Mouse (Mus musculus) retina, embryonic 14.5 days (tissue): ENCODE data around the gene Klhl3.
A peak's percentile ranks its signal among the peaks of the same experiment; 100 is the strongest.

Source experiments
- DNase-seq: peaks from one replicate; pipeline ENCODE4 v3.0.0-alpha.2; 2015; ENCODE audit warnings: low spot score

Gene Klhl3

GRCm38 (mm10) chr13:58066496-58067389, 46.6 kb downstream of the Klhl3 start:
- peak; percentile 54 for DNase-seq

DNA sequence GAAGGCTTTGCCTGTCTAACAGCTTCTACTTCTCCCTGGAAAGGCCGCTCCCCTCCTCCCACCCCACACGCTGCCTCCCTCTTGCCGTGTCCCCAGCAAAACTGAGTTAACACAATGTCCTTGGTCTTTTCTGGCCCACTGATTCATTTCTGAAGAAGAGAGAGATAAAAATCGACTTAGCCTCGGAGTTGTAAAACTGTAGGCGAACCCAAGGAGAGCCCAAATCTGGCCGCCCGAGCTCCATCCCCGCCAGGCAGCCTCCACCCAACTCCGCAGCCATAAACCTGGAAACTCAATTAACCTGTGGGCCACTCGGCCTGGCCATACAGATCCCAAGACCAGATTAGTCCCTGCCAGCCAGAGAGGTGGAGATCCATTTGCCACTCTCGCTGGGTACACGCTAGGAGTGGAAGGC, 47.3 kb downstream of the Klhl3 start:
- DNase-seq, result no peak

DNA sequence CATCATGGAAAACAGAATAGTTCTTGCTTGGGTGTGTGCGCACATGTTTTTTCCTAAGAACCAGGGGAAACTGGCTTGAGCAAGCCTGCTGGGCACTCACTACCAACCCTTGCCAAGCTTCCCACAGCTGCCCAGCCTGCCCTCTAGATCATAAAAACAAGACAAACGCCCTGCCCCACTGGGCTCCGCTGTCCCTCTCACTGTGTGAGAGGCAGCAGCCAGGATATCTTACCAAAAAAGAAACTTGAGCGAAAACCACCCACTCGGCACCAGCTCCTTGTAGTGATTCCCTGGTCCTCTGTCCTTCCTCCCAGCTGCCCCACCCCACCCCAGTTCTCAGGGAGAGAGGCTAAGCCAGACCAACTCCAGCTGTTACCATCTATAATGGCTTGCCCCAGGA, 48.1 kb downstream of the Klhl3 start:
- DNase-seq, result no peak

GRCm38 (mm10) chr13:58057953-58058870, 55.2 kb downstream of the Klhl3 start:
- DNase-seq, result peak; percentile 68

DNA sequence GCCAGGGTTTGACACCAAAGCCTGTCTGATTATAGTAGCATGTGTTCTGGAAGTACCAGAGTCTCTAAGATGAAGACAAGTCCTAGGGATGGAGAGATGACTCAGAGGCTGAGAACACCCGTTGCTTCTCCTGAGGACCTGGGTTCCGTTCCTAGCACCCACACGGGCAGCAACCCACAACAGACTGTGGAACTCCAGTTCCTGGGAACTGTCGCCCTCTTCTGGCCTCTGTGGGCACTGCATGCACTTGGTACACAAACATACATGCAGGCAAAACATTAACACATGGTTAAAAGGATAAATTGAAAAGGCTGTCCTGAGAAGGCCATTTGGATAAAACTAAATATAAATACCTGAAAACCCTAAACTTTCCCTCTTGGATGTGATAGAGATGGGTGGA, 56.8 kb downstream of the Klhl3 start:
- no peak for DNase-seq

DNA sequence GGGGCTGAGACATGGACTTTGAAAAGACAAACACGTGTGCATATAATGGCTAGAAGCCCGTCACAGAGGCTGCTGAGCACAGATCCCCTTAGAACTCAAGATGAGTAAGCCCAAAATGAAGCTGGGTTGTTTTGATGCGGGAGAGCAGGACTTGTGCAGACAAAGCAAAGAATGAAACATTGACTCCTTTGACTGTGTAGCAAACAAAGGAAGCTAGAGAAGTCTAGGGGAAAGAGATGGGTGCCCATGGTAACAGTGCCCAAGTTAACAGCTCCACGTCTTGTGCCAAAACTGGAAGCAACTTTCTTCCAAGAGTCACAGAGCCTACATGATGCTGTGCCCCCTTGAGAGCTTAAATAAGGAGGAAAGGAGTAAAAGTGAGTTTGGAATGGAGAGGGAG, 59.8 kb downstream of the Klhl3 start:
- no peak for DNase-seq

DNA sequence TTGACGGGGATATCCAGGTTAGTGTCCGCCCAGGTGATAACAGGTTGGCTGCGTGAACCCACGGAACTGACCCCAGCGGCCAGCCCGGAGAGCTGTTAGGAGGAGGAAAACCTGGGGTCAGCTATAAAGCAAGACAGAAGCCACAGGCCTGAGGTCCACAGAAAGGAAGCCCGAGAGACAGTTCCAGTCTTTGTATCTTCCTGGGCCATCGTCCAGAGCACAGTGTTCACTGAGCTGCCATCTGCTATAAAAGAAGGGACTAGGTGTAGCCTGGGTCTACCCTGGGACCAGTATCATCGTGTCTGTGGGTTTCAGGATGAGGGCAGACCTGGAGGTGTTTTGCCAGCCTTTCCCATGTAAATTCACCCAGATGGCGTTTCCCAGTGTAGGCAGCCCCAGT, 61.7 kb downstream of the Klhl3 start:
- DNase-seq, result no peak

GRCm38 (mm10) chr13:58051251-58051650, 62.1 kb downstream of the Klhl3 start:
- no peak for DNase-seq

- no peak for DNase-seq
These were observed 64.3 kb downstream of the Klhl3 start for GRCm38 (mm10) chr13:58049121-58049520.

GRCm38 (mm10) chr13:58048076-58048475, 65.3 kb downstream of the Klhl3 start:
- DNase-seq, result no peak

- no peak for DNase-seq
These were observed 67.2 kb downstream of the Klhl3 start for GRCm38 (mm10) chr13:58046178-58046577.

- DNase-seq, result no peak
These were observed 68.1 kb downstream of the Klhl3 start for GRCm38 (mm10) chr13:58045278-58045677.

- no peak for DNase-seq
These were observed 70.1 kb downstream of the Klhl3 start for GRCm38 (mm10) chr13:58043278-58043677.

DNA sequence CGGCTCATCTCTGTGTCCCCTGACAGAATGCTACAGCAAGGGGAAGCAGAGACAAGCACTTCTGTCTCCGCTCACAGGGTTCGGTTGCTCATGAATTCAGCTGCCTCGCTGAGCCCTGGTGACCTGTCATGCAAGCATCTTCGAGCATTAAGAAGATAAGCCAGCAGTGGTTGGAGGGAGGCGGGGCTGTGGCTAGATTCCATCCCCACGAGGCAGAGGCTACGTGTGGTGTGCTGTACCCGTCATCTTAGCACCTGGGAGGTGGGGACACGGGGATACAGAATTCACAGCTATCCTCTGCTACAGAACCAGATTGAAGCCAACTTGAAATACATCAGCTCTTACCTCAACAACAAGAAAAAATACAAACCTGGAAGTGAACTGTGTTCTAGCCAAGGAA, 73.3 kb downstream of the Klhl3 start:
- no peak for DNase-seq

- no peak for DNase-seq
These were observed 75.9 kb downstream of the Klhl3 start for GRCm38 (mm10) chr13:58037506-58037905.

DNA sequence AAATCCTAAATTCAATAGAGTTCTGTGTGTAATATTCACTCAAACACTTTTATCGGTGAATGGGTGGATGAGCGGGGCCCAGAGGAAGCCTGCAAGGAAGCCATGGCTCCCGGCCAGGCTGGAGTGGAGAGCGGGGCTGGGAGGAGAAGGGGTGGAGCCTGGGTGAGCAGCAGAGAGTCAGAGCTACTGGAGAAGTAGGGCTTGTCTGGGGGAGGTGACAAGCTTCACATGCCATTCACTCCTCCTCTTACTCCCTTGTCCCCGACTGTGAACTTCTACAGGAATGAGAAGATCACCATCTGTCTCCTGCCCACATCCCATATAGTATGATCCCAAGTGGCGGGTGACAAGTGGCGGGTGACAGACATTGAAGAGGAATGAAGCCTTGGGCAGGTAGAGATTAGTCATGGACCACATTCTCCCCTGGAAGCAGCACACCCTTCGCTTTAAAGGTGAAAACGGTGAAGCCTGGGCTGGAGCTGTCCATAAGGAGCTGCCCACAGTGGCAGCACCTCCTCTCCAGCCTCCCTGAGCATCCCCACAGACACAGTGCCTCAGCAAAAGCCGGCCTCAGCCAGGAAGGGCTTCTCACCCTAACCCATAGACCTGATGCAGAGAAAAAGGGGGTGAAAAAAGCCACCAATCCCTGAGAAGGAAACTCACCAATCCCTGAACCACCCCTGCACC, 77.8 kb downstream of the Klhl3 start:
- no peak for DNase-seq

- no peak for DNase-seq
These were observed 78.4 kb downstream of the Klhl3 start for GRCm38 (mm10) chr13:58034985-58035384.

- no peak for DNase-seq
These were observed 78.9 kb downstream of the Klhl3 start for GRCm38 (mm10) chr13:58034507-58034906.

GRCm38 (mm10) chr13:58031755-58032154, 81.6 kb downstream of the Klhl3 start:
- DNase-seq, result peak; percentile 86

GRCm38 (mm10) chr13:58027115-58027514, 86.3 kb downstream of the Klhl3 start:
- no peak for DNase-seq

GRCm38 (mm10) chr13:58025701-58026414, 87.5 kb downstream of the Klhl3 start:
- DNase-seq, result no peak
